In the genomic region with DNA sequence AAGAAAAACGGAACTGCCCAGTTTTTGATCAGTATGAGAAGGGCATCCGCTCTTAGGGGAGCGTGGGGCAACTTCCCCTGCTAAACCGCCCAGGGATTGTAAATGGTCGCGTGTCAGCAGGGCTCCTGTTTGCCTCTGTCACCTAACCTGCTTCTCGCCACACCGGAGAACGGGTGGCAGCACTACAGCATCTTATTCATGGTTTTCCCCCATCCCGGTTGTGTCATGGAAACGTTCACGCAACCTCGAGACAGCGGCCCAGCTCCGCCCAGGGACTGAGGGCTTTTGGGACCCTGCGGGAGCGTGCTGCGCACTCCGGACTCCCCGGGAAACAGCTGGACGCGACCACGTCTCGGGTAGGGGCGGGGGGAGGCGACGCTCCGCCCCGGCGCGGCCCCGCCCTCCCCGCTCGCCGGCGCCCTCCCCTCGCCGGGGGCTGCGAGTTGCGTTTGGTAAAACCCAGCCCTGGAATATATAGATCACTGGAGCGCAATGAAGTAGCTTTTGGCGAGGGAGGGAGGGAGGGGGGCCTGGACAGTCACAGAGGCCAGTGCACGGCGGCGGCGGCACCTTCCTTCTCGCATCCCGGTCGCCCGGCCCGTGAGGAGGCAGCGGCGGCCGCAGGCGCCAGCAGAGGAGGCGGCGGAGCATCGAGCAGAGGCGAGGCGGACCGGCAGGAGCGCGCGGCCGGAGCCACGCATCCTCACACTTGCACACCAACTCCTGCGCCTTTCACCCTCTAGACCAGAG, we compare ENCODE assay signal across 8 mouse cellular contexts. TPM values are rescaled to one million over a fixed set of nuclear protein-coding genes. Genes with fewer than 3 reads are reported as not detected.
DNase-seq lines count a peak whose midpoint lies in the region; ATAC-seq and TF ChIP-seq lines count a peak whose summit lies in the region.

A gene (plus strand): TSS at position 549 of the 750 bp plus-strand sequence.

- TF ChIP-seq POLR2A in testis, adult 2 months (IDR thresholded peaks at IDR 0.05; ENCODE audit: control insufficient read depth, low read depth, low read length) = no peak

- no peak for TF ChIP-seq CTCF in E14TG2a.4 (conservative IDR thresholded peaks at IDR 0.05; ENCODE audit: low read length)
- TF ChIP-seq CTCF in heart, postnatal 0 days (IDR thresholded peaks at IDR 0.05; ENCODE audit: low read depth) = no peak
- no peak for TF ChIP-seq CTCF in testis, adult 2 months (IDR thresholded peaks at IDR 0.05; ENCODE audit: control insufficient read depth, insufficient read depth, insufficient replicate concordance, low read depth, low read length)

- H3K27ac ChIP-seq in forebrain, embryonic 12.5 days = peak within 1 kb of the TSS; percentile 86
- H3K27ac ChIP-seq in heart, postnatal 0 days (ENCODE audit: low read depth) = peak within 1 kb of the TSS; percentile 11; the same call in 1 of the 2 replicates
- peak within 1 kb of the TSS; percentile 91 for H3K27ac ChIP-seq in liver, embryonic 15.5 days (replicated peaks)
- peak within 1 kb of the TSS; percentile 92 for H3K27ac ChIP-seq in neural tube, embryonic 13.5 days (replicated peaks)
- H3K27ac ChIP-seq in testis, adult 2 months (ENCODE audit: control insufficient read depth, insufficient read depth, low read depth, low read length) = no peak within 1 kb of the TSS

- peak; percentile 89 for ATAC-seq in forebrain, embryonic 12.5 days (ENCODE audit: low FRiP score)
- ATAC-seq in heart, postnatal 0 days (ENCODE audit: insufficient read depth, low read depth) = peak; percentile 92
- peak; percentile 85 for ATAC-seq in liver, embryonic 15.5 days (ENCODE audit: insufficient read depth)
- ATAC-seq in neural tube, embryonic 13.5 days (ENCODE audit: low read depth) = peak; percentile 91

- DNase-seq in c-Kit-positive CD71-negative TER-119-negative erythroid progenitor cells, embryonic 14.5 days (ENCODE audit: low read depth) = peak; percentile 61
- peak; percentile 53 for DNase-seq in heart, postnatal 0 days (ENCODE audit: low spot score)
- peak; percentile 66 to 86 for DNase-seq in kidney, postnatal 36 days

- peak within 1 kb of the TSS; percentile 87 for H3K9ac ChIP-seq in forebrain, embryonic 12.5 days
- peak within 1 kb of the TSS; percentile 55 for H3K9ac ChIP-seq in heart, postnatal 0 days (replicated peaks; ENCODE audit: low read depth, low read length)
- H3K9ac ChIP-seq in liver, embryonic 15.5 days = peak within 1 kb of the TSS; percentile 89
- peak within 1 kb of the TSS; percentile 87 for H3K9ac ChIP-seq in neural tube, embryonic 13.5 days

- peaks cover 89% of the 10 kb centered on the region for H3K27me3 ChIP-seq in E14TG2a.4 (ENCODE audit: insufficient read depth, low read length)
- H3K27me3 ChIP-seq in forebrain, embryonic 12.5 days = peaks cover 32% of the 10 kb centered on the region
- peaks cover 7% of the 10 kb centered on the region; the same call in 1 of the 2 replicates for H3K27me3 ChIP-seq in heart, postnatal 0 days (ENCODE audit: control insufficient read depth, insufficient read depth, low read length)
- H3K27me3 ChIP-seq in liver, embryonic 15.5 days = peaks cover 63% of the 10 kb centered on the region
- H3K27me3 ChIP-seq in neural tube, embryonic 13.5 days = peaks cover 23% of the 10 kb centered on the region
- H3K27me3 ChIP-seq in testis, adult 2 months (ENCODE audit: control insufficient read depth, insufficient read depth, low read length) = no peaks in the 10 kb centered on the region

- peak within 1 kb of the TSS; percentile 93 for H3K4me2 ChIP-seq in forebrain, embryonic 12.5 days
- H3K4me2 ChIP-seq in heart, postnatal 0 days (ENCODE audit: low read depth, low read length) = peak within 1 kb of the TSS; percentile 83
- H3K4me2 ChIP-seq in liver, embryonic 15.5 days = peak within 1 kb of the TSS; percentile 95
- H3K4me2 ChIP-seq in neural tube, embryonic 13.5 days = peak within 1 kb of the TSS; percentile 95

- H3K4me3 ChIP-seq in E14TG2a.4 (replicated peaks; ENCODE audit: low read length) = peak within 1 kb of the TSS; percentile 82
- H3K4me3 ChIP-seq in forebrain, embryonic 12.5 days (replicated peaks) = peak within 1 kb of the TSS; percentile 80
- H3K4me3 ChIP-seq in heart, postnatal 0 days (ENCODE audit: low read depth, low read length) = peak within 1 kb of the TSS; percentile 59
- peak within 1 kb of the TSS; percentile 93 for H3K4me3 ChIP-seq in liver, embryonic 15.5 days (replicated peaks)
- H3K4me3 ChIP-seq in neural tube, embryonic 13.5 days = peak within 1 kb of the TSS; percentile 84
- peak within 1 kb of the TSS; percentile 76 for H3K4me3 ChIP-seq in testis, adult 2 months (ENCODE audit: control insufficient read depth, low read depth, low read length)

- TF ChIP-seq EP300 in heart, postnatal 0 days (IDR thresholded peaks at IDR 0.05; ENCODE audit: low read depth) = no peak

- no peaks in the 10 kb centered on the region for H3K9me3 ChIP-seq in E14TG2a.4 (ENCODE audit: low read length)
- no peaks in the 10 kb centered on the region for H3K9me3 ChIP-seq in forebrain, embryonic 12.5 days
- no peaks in the 10 kb centered on the region for H3K9me3 ChIP-seq in heart, postnatal 0 days (replicated peaks; ENCODE audit: control insufficient read depth, low read length)
- no peaks in the 10 kb centered on the region for H3K9me3 ChIP-seq in liver, embryonic 15.5 days (replicated peaks)
- no peaks in the 10 kb centered on the region for H3K9me3 ChIP-seq in neural tube, embryonic 13.5 days

- peaks cover 30% of the 10 kb centered on the region for H3K4me1 ChIP-seq in E14TG2a.4 (replicated peaks; ENCODE audit: low read depth, low read length)
- peaks cover 37% of the 10 kb centered on the region for H3K4me1 ChIP-seq in forebrain, embryonic 12.5 days
- peaks cover 10% of the 10 kb centered on the region for H3K4me1 ChIP-seq in heart, postnatal 0 days (ENCODE audit: control insufficient read depth, insufficient read depth)
- H3K4me1 ChIP-seq in liver, embryonic 15.5 days (replicated peaks) = peaks cover 54% of the 10 kb centered on the region
- H3K4me1 ChIP-seq in neural tube, embryonic 13.5 days (replicated peaks) = peaks cover 49% of the 10 kb centered on the region
- H3K4me1 ChIP-seq in testis, adult 2 months (ENCODE audit: control insufficient read depth, insufficient read depth, low read length) = peaks cover 15% of the 10 kb centered on the region

- H3K36me3 ChIP-seq in E14TG2a.4 (ENCODE audit: insufficient read depth, low read length) = no peaks in the 10 kb centered on the region
- H3K36me3 ChIP-seq in forebrain, embryonic 12.5 days (replicated peaks) = no peaks in the 10 kb centered on the region
- no peaks in the 10 kb centered on the region for H3K36me3 ChIP-seq in heart, postnatal 0 days (replicated peaks; ENCODE audit: control insufficient read depth, insufficient read depth, low read length)
- H3K36me3 ChIP-seq in liver, embryonic 15.5 days (replicated peaks) = no peaks in the 10 kb centered on the region
- no peaks in the 10 kb centered on the region for H3K36me3 ChIP-seq in neural tube, embryonic 13.5 days
- no peaks in the 10 kb centered on the region for H3K36me3 ChIP-seq in testis, adult 2 months (ENCODE audit: control insufficient read depth, insufficient read depth, low read length)

- WGBS in forebrain, embryonic 12.5 days = under 1% methylated on average over 60 of the region's 67 CpGs
- under 1% methylated on average over 60 of the region's 67 CpGs for WGBS in heart, postnatal 0 days
- under 1% methylated on average over 67 of the region's 67 CpGs for WGBS in liver, embryonic 15.5 days (ENCODE audit: insufficient replicate concordance)
- under 1% methylated on average over 58 of the region's 67 CpGs for WGBS in neural tube, embryonic 13.5 days

RNA-seq across cellular contexts. Expression of the gene that starts here (rescaled TPM):
- 1.8 and 2.6 TPM in 2 replicates for polyA plus RNA-seq in forebrain, embryonic 12.5 days (2016; fragmentation: Nextera tagmentation; extraction: Ambion mirVana)
- 6.6 and 8.9 TPM in 2 replicates for total RNA-seq in heart, postnatal 0 days (2014; rRNA removed; ENCODE audit: low replicate concordance)
- 0.57 and 0.70 TPM in 2 replicates for polyA plus RNA-seq in heart, postnatal 0 days (2015; fragmentation: Nextera tagmentation; extraction: Ambion mirVana)
- 1.2 TPM in 2 replicates for polyA plus RNA-seq in liver, embryonic 15.5 days (2015; fragmentation: Nextera tagmentation; extraction: Ambion mirVana)
- polyA plus RNA-seq in neural tube, embryonic 13.5 days (2015; fragmentation: Nextera tagmentation; extraction: Ambion mirVana) = 2.6 and 3.6 TPM in 2 replicates
- polyA plus RNA-seq in testis, adult 2 months (2012; rRNA removed) = 0.67 and 1.1 TPM in 2 replicates
